Mouse (Mus musculus) erythroid progenitor cell, adult 5-6 weeks (primary cell): ENCODE results near the gene Fzd10. TPM values are rescaled to one million over a fixed set of nuclear protein-coding genes. Genes with fewer than 3 reads are reported as not detected.

Source experiments
- ATAC-seq: replicated peaks from 2 replicates; pipeline ENCODE4 v1.8.0; 2016; ENCODE audit warnings: moderate number of reproducible peaks, mild to moderate bottlenecking, moderate TSS enrichment, inconsistent platforms; ENCODE audit not compliant: poor library complexity, low FRiP score, severe bottlenecking
- total RNA-seq, 2 experiments: library from RNA; stranded (forward) in 1 of 2; stranded (reverse) in 1 of 2; fragments of 150-400 nt in 1 of 2; fragments of 186-747, 209-891 nt in 1 of 2; gene quantifications; 2 replicates each; pipeline versions ENCODE4 v1.2.3 to v1.2.4; 2015 to 2017; ENCODE audit warnings: low replicate concordance in 2 of 2

Gene Fzd10
- total RNA-seq, 2 experiments from 2014 or later = not detected

DNA sequence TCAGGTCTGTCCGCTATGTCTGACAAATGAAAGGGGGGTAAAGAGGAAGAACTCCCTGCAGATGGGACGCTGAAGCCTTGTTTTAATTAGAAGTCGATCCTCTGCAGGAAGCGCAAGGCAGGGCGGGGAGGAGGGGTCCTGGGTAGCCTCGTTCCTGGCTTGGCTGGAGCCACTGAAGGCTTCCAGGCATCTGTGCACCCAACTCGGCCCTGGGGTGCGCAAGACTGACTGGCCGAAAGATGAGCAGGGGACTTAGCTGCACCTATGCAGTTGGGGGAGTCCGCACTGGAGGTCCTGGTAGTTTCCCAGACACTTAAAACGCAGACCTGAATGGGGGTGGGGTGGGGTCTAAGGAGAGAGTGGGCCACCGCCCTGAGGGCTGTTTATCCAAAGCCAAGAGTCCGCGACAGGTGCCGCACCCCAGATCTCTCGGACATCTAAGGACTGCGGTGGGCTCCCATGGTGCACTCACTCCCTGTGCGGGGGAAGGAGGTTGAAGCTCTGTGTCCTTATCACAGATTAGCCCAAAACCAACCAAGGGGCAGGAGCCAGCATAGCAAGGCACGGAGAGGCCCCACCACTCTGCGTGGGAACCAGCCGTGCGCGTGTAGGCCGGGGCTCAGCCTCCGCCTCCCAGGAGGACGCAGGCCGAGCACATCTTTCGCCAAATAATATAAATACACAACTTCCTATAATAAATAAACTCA, 1.1 kb upstream of the Fzd10 start:
- ATAC-seq = no peak

DNA sequence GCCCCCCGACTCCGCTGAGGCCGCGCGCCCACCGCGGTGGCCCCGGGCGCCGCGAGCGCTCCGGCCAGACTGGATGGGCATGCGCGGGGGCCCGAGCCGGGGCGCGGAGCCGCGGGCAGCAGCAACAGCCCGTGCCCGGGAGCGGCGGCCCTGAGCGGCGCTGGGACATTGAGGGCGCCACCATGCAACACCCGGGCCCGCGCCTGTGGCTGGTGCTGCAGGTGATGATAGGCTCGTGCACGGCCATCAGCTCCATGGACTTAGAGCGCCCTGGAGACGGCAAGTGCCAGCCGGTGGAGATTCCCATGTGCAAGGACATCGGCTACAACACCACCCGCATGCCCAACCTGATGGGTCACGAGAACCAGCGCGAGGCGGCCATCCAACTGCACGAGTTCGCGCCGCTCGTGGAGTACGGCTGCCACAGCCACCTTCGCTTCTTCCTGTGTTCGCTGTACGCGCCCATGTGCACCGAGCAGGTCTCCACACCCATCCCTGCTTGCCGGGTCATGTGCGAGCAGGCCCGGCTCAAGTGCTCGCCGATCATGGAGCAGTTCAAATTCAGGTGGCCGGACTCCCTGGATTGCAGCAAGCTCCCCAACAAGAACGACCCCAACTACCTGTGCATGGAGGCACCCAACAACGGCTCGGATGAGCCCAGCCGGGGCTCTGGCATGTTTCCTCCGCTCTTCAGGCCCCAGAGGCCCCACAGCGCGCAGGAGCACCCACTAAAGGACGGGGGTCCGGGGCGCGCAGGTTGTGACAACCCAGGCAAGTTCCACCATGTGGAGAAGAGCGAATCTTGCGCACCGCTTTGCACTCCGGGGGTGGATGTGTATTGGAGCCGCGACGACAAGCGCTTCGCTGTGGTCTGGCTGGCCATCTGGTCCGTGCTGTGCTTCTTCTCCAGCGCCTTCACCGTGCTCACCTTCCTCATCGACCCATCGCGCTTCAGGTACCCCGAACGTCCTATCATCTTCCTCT, 684 bp downstream of the Fzd10 start:
- no peak for ATAC-seq

DNA sequence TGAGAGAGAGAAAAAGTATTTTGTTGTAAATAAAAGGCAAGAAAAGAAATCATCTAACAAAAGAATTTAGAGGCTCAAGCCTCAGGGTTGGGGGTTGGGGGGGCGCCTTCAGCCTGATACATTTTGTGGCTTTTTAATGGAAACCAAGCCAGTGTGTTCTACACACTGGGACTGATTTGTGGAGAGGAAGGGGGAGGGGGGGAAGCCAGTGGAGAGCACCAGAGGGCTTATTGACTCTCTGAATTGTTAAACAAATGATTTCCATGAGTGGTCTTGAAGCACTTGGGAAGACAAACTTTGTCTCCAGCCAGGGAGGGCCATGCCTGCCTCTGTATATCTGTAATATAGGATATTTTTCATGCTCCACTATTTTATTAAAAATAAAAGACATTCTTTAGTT, 3.0 kb downstream of the Fzd10 start:
- no peak for ATAC-seq

DNA sequence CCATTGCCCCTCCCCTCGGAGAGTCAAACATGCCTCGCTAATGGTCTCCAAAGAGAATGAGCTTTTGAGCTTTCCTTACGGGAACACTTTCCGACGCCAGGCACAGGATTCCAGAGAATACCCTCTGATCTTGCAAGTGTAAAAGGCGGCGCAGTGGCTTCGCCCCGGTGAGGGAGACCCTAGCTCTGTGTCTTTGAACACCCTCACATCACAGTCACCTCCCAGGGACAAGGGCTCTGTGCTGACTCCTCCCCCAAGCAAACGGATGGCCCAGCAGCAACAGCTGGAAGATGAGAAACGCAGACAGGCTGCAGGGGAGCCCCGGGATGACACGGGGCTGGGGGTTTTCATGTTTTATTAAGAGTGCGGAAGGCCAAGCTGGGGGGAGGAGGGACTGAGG, 6.0 kb downstream of the Fzd10 start:
- ATAC-seq = no peak

DNA sequence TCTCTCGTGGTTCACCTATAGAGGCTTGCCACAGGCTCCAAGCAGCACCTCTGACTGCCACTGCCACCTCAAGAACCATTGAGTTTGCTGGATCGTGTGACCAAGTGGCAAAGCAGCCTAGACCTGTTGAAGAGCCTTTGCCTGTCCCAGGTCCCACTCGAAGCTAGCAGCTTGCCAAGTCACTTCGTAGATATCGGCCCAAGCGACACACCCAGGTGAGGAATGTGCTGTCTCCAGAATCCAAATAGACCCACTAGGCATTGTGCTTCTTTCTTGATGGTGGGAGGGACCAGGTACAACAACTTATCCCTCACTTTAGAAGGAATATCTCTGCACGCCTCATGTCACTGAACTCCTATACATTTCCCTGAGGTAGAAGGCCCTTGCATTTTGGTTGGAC, 8.4 kb downstream of the Fzd10 start:
- ATAC-seq = no peak

DNA sequence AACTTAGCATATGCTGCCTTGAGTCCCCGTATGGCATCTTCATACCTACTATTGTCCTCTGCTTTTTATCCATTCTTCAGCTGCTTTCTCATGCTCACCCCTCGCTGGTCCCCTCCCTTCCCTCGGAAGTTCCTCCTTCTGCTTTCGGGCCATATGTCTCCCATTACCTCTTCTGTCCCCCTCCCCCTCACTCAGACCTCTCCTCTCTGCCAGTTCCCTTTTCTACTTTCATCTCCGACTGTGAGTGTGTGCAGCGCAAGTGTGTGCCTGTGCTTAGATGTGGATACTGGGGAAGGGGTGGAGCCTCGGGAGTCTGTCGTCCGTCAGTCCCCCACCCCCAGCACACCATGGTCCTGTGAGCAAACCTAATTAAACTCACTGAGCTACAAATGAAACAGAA, 17.0 kb downstream of the Fzd10 start:
- no peak for ATAC-seq

DNA sequence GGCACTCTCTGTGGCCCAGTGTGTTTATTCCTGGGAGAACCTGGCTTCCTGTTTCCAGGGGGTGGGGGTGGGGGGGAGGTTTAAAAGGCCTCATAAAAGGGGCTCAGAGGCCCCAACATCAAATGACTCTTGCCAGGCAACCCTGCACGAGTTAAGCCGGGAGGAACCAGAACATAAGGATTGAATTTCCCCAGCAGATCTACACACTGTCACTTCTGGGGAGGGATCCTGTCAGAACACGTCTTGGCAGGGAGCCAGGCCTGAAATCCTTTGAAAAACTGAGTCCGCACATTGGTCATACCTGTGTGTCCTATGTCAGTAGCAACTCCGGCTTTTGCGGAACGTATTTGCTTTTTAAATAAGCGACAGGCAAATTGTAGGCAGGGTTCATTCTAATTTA, 19.3 kb downstream of the Fzd10 start:
- ATAC-seq = no peak

DNA sequence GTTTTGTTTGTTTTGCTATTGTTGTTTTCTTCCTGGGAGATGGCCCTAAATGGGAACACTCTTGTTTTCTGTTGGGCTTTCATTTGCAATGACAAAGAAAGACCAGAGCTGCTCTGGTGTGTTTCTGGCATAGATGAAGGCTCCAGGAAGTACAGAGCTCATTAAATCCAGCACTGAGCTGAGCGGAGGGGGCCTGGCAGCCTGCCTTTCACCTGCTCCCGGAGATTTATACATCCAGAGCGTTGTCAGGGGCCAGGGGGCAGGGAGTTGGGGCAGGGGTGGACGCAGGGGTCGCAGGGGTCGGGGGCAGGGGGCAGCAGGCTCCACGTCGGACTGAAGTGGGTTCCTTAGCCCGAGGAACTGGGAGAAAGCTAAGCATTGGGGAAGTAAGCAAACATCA, 19.8 kb downstream of the Fzd10 start:
- no peak for ATAC-seq

DNA sequence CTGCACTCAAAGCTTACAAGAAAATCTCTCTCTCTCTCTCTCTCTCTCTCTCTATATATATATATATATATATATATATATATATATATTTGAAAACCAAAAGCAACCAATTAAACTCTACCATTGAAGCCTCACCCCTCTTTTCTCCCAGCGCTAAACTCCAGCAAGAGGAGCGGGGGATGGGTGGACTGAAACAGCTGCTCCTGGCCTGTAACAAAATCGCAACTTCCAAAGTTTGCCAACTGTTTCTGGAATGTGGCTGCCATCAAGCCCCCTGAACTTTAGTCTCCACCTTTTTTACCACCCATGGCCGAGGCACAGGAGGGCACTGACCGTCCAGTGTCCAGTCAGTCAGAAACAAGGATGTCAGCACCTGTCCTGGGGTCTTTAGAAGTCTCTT, 27.1 kb downstream of the Fzd10 start:
- ATAC-seq = no peak

DNA sequence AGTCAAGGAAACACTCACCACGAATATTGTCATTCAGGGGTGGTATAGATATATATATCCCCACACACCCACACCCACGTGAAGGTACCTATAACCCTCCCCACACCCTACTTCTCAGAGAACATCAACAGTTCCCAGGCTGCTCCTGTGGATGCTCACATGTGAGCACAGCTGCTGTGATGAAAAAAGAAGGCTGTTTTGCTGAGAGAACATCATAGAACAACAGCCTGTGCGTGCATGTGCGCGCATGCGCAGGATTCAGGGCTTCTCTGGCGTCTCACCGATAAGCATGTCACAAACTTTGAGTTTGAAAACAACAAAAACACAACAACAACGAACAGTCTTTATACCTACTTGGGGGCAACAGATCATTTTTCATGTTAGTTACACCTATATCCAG, 36.0 kb downstream of the Fzd10 start:
- ATAC-seq = no peak

DNA sequence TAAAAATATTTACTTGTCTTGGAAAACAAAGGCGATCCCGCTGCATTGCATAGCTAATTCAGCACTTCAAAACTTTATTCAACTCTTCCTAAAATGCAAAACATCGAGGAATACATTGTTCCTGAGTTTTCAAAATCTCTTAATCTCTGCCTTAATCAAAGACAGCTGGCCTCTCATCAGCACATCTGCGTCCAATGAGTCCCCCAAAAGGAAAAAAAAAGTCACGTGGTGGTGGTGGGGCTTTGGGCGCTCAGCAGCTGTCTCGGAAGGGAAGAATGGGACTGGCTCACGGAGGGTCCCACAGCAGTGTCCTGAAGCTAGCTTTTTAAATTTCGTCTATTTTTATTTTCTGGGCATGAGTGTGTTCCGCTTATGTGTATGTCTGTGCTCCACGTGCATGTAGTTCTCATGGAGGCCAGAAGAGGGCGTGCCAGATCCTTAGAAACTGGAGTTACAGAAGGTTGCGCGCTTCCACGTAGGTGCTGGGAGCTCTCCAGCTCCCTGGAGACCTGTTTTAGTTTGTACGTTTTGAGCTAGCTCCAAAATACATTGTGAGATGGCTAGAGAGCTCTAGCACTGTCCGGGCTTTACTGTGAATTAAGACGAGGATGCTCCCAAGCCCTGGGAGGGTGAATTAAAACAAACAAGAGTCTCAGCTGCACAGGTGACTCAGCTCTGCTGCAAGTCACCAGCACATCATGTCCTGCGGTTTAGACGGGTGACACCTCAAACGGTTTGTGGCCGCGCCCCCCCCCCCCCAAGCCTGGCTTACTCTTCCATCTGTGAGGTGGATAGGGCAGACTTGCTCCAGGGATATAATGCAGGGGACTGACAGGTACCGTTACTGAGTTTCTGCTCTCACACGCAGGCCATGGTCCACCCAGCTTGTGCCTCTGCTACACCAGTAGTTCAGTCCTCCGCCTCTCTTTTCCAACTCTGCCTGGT, 36.7 kb downstream of the Fzd10 start:
- ATAC-seq = no peak

DNA sequence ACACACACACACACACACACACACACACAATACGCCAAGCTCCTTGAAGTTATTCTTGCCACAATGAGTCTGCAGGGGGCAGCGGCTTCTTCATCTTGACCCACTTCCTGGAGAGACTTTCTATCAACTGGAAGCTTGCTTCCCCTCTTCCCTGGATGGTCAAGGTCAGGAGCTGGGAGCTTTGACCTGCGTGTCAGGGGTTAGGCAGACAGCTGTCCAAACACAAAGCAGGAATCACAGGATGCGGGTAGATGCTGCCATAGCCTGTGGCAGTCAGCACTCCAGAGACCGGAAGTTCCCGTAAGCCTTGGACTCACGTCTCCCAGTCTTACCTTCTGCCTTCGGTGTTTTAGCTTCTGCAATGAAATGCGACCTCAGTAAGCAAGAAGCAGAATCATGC, 38.1 kb downstream of the Fzd10 start:
- no peak for ATAC-seq

DNA sequence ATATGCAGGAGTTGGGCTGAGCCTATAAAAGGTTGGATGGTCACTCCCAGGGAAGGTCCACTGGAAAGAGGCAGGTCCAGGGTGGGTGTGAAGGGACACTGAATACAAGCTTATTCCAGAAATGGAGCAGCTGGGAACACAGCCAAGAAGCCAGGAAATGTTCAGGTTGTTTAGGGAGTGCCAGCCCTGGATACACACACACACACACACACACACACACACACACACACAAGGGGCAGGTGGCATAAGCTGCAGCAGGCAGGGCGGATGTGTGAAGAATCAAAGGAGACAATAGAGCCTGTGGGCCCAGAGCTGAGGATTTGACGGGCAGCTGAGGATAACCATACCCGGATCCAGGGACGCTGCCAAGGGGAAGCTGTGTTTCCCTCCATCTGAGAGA, 42.4 kb downstream of the Fzd10 start:
- ATAC-seq = no peak

DNA sequence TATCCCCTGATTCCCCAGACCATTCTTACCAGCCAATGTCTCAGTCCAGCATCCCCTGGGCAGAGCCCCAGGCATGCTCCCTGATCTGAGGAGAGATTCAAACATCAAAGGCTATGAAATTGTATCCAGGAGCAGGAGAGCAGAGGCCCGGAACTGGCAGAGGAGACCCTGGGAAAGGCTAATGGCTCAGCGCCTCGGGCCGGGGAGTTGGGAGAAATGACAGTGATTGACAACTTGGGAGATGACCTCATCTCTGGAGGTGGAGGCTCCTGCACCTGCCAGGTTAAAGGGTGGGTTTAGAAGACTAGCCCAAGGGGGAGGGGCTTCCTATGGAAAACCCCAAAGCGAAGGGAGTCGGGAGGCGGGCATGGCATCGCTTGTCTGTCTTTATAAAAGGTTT, 45.1 kb downstream of the Fzd10 start:
- no peak for ATAC-seq

DNA sequence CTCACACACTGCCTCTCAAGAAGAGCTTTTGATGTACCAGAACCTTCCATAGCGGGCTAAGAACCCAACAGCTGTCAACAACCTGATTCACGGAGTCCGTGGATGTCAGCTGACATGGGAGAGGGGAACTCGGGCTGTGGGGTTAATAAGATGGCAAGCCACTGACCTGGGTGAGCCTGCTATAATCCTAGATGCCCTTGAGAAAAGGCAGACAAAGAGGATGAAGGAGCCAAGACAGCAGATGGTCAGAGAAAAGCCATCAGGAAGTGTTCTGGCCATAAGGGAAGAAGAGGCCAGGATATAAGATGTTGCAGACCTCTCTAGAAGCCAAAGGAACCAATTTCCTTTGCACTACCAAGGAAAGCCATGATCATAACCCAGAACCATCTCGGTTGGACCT, 45.6 kb downstream of the Fzd10 start:
- no peak for ATAC-seq

DNA sequence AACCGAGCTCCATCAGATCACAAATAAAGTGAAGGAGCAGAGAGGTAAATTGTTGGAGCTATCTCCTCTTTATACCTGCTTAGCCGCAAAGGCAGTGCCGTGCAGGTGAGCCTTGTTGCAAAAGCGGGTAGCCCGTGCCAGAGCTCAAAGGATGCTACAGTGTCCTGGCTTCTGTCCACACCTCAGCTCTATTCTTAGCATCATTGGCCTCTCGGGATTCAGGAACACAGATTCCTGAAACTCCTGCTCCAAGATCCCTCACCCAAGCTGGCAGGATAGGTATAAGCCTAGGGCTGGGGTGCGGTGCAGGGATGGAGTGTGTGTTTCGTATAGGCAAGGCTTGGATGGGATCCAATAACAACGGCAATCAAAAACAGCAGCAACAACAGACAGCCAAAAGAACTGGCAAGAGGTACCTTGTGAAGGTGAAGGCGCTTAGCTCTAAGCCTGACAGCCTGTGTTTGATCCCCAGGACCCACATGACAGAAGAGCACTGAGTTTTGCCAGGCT, 46.6 kb downstream of the Fzd10 start:
- no peak for ATAC-seq

DNA sequence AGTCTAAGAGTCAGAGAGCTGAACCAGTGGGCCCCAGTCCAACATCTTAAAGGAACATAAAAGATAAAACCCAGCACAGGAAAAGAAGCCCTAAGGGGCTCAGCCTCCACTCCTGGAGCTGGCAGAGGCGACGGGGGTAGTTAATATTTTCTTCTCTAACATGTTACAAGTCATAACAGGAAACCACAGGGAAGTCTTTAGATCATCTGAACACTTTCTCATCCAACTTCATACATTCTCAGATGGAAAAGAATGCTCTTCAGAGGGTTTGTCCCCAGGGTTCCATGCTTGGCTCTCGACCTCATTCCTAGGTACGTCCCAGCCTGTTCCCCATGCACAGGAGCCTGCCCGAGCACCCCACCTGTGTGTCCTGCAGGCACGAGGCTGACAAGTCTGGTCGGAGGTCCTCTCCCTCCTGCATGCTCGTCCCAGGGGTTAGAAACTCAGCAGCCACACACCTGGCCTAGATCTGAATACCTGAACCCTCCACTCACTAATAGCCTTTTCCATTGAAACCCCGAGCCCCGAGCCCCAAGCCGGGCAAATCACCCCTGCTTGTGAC, 48.8 kb downstream of the Fzd10 start:
- no peak for ATAC-seq
